Mouse (Mus musculus) neural tube, embryonic 13.5 days (tissue): Measurements from ENCODE around the gene Fbxo40. TPM values are rescaled to one million over a fixed set of nuclear protein-coding genes. Genes with fewer than 3 reads are reported as not detected.

Source experiments
- ATAC-seq: fragments of 200-750 bp; cut with Nextera tagmentation; 2 replicates; pipeline ENCODE4 v1.8.0; 2017; ENCODE audit warnings: low read depth, mild to moderate bottlenecking, moderate TSS enrichment, moderate library complexity
- H3K27ac ChIP-seq: fragments of 300-500 bp; sonication (generic); replicated peaks from 2 replicates; pipeline ENCODE4 v1.5.1; 2015; ENCODE audit warnings: moderate library complexity, mild to moderate bottlenecking, inconsistent platforms
- H3K27me3 ChIP-seq: fragments of 300-500 bp; sonication (generic); 2 replicates; pipeline ENCODE4 v1.6.1; 2015; ENCODE audit warnings: mild to moderate bottlenecking, inconsistent platforms
- H3K36me3 ChIP-seq: fragments of 300-500 bp; sonication (generic); 2 replicates; pipeline ENCODE4 v1.6.1; 2015; ENCODE audit warnings: mild to moderate bottlenecking, inconsistent platforms
- H3K4me1 ChIP-seq: fragments of 300-500 bp; sonication (generic); replicated peaks from 2 replicates; pipeline ENCODE4 v1.6.1; 2015; ENCODE audit warnings: inconsistent platforms
- H3K4me2 ChIP-seq: fragments of 300-500 bp; sonication (generic); 2 replicates; pipeline ENCODE4 v1.6.1; 2015; ENCODE audit warnings: inconsistent platforms, mild to moderate bottlenecking, moderate library complexity
- H3K4me3 ChIP-seq: fragments of 300-500 bp; sonication (generic); 2 replicates; pipeline ENCODE4 v1.5.1; 2015; ENCODE audit warnings: mild to moderate bottlenecking, inconsistent platforms
- H3K9ac ChIP-seq: fragments of 300-500 bp; sonication (generic); 2 replicates; pipeline ENCODE4 v1.6.1; 2015; ENCODE audit warnings: moderate library complexity, mild to moderate bottlenecking, inconsistent platforms
- H3K9me3 ChIP-seq: fragments of 300-500 bp; sonication (generic); 2 replicates; pipeline ENCODE4 v1.6.1; 2016; ENCODE audit warnings: inconsistent platforms
- WGBS: fragments of 180-500 bp; shearing (Covaris S2); methylation state at CpG from one replicate; pipeline ENCODE4 v1.1.7; 2015; 5-methylcytosine and 5-hydroxymethylcytosine counted together
- polyA plus RNA-seq: library from polyadenylated mRNA; unstranded; fragments of >200 nt; fragmentation: Nextera tagmentation; extraction: Ambion mirVana; gene quantifications from 2 replicates; pipeline ENCODE4 v1.2.1, GENCODE M21; 2015

Gene Fbxo40
- polyA plus RNA-seq, 1 experiment from 2014 or later: 0.06 TPM

DNA sequence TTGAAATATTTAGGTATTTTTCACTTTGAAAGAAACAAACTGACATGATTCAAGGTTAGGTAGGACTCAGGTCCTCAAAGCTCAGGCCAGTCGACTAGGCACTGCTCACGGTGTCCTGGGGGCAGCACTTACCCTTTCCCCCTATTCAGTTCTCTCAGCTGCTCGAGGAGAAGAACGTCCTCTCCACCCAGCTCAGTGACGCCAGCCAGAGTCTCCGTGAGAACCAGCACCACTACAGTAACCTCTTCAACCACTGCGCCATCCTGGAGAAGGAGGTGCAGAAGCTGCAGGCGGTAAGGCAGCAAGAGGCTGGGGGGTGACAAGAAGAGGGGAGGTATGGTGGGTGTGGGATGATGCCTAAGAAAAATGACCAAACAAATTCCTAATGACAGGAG is 62.2 kb downstream of the Fbxo40 start:
- WGBS: 95% methylated on average over 8 of the region's 8 CpGs
- H3K4me1 ChIP-seq: no peaks in the 10 kb centered on the region
- no peak overlapping the region for H3K9ac ChIP-seq

DNA sequence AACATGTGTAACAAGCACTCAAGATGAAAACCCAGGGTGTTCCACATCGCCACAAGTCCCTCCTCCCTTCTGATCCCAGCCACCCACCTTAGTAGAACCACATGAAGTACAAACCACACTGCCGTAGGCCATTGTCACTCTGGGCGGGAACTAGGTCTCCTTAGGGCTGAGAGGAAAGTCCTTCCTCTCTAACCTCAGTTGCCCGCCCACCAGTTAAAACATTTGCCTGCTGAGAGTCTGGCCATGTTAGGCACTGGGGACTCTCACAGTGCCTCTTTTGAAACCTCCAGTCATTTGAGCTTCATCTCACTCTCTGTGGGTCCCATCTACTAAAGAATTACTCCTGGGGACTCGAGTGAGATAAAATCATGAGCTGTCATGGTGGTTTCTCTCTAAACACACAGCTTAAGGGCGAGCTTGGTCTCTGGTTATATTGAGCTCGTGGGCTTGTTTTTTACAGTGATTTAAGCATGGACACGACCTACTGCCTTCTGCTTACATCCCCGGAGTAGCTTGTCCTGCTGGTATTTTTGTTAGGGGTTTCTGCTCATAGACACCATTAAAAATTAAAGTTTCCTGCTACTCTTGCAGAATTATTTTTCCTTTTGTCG is 62.7 kb downstream of the Fbxo40 start:
- Histone ChIP-seq H3K36me3 (peaks cover 94% of the 10 kb centered on the region), H3K4me2 (no peak overlapping the region), H3K9ac (no peak overlapping the region), H3K27ac (no peak overlapping the region), H3K4me3 (no peak overlapping the region), H3K9me3 (no peaks in the 10 kb centered on the region), H3K4me1 (no peaks in the 10 kb centered on the region), H3K27me3 (no peaks in the 10 kb centered on the region)
- 89% methylated on average over 10 of the region's 10 CpGs for WGBS
- no peak for ATAC-seq

More for the DNA sequence above, 62.2 kb downstream of the Fbxo40 start:
- Histone ChIP-seq H3K4me3 (no peak overlapping the region), H3K36me3 (peaks cover 94% of the 10 kb centered on the region), H3K27me3 (no peaks in the 10 kb centered on the region), H3K9me3 (no peaks in the 10 kb centered on the region), H3K27ac (no peak overlapping the region), H3K4me2 (no peak overlapping the region)
- no peak for ATAC-seq

DNA sequence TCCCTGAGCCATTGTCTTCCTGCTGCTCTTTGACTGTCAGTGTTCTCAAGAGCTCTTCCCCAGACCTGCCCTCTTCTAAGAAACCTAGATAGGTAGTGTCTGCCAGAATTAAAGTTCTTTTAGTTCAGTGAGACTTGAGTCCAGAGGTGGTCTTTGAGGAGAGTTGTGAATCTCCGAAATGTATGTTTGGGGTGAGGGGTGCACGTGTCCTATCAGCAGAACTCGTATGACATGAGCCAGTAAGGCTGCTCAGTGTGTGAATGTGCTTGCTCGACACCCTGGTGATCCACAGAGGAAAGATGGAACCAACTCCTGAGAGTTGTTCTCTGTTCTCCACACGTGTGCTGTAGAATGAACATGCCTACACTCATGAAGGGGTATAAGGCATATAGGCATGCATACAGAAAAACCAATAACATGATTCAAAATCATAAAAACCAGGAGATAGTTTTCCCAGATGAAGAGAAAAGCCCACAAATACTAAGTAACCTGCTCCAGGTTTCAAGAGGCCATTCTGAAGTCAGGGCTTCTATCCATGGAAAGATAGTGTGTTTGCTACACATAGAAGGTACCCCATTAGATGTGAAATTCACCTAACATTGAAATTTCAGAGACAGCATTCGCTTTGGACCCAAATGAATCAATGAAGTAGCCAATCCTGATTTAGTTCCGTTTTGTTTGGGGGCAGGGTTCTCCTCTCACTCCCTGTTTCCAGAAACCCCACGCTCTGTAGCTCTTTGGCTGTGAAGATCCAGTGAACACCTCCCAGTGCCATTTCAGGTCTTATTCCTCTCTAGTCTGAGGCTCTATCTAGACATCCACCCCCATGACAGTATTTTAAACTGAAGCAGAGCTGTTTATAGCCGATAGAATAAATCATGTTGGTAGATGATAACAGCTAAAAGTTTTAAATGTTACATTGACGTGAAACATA is 63.5 kb downstream of the Fbxo40 start:
- no peak for ATAC-seq
- no peak overlapping the region for H3K9ac ChIP-seq
- H3K9me3 ChIP-seq: no peaks in the 10 kb centered on the region
- no peak overlapping the region for H3K4me2 ChIP-seq
- WGBS: 91% methylated on average over 10 of the region's 10 CpGs
- H3K4me3 ChIP-seq: no peak overlapping the region
- H3K36me3 ChIP-seq: peaks cover 91% of the 10 kb centered on the region
- no peaks in the 10 kb centered on the region for H3K4me1 ChIP-seq
- no peaks in the 10 kb centered on the region for H3K27me3 ChIP-seq
- H3K27ac ChIP-seq: no peak overlapping the region

DNA sequence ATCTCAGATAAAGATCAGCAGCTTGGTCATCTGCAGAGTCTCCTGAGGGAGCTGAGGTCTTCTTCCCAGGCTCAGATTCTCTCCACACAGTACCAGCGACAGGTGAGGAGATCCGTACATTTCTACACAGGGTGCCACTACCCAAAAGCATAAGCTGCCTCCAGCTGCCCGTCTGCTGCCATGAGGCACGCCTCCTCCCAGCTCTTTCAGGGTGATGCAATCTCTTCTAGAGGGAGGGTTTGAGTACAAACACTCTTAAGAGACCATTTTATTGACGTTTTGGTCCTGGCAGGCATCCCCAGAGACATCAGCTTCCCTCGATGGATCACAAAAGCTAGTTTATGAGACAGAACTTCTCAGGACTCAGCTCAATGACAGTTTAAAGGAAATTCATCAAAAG is 64.5 kb downstream of the Fbxo40 start:
- Histone ChIP-seq H3K4me3 (no peak overlapping the region), H3K9me3 (no peaks in the 10 kb centered on the region), H3K4me1 (no peaks in the 10 kb centered on the region), H3K27ac (no peak overlapping the region), H3K4me2 (no peak overlapping the region), H3K9ac (no peak overlapping the region), H3K27me3 (no peaks in the 10 kb centered on the region), H3K36me3 (peaks cover 89% of the 10 kb centered on the region)
- 83% methylated on average over 6 of the region's 6 CpGs for WGBS
- ATAC-seq: no peak

DNA sequence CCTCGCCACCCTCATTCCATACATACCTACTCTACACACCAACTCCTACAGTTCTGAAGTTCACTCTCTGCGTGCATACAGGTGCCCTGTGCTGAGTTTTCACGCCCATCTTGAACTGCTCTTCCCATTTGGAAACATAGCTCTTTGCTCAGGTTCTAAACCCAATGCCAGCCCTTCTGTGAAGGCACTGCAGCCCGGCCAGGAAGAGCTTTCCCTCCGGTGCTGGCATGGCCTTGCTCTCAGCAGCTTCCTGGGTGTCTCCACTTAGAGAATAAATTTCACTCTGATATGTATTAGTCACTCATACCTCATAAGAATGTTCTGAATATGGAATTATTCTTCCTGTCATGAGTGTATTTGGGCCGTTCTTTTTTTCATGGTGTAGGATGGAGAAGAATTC is 64.9 kb downstream of the Fbxo40 start:
- no peak overlapping the region for H3K27ac ChIP-seq
- H3K4me2 ChIP-seq: no peak overlapping the region
- H3K4me1 ChIP-seq: no peaks in the 10 kb centered on the region
- no peak for ATAC-seq
- H3K36me3 ChIP-seq: peaks cover 89% of the 10 kb centered on the region
- H3K9me3 ChIP-seq: no peaks in the 10 kb centered on the region
- no peaks in the 10 kb centered on the region for H3K27me3 ChIP-seq
- WGBS: 94% methylated on average over 6 of the region's 6 CpGs
- H3K4me3 ChIP-seq: no peak overlapping the region
- no peak overlapping the region for H3K9ac ChIP-seq

DNA sequence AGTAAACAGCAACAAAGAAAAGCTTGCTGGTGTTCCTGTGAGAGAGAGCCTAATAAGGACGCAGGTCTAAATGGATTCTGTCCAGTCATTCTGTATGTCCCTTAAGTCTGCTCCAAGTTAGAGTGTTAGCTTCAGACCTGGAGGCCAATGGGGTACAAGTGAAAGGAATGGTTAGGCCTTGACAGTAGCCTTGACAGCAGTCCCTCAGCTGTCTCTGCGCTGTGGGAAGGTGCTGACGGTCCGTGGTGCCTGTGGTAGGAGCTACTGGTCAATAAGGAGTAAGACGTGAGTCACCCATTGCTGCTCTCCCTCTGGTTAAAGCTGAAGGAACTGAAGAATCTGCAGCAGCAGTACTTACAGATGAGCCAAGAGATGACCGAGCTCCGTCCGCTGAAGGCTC is 66.0 kb downstream of the Fbxo40 start:
- Histone ChIP-seq H3K36me3 (peaks cover 89% of the 10 kb centered on the region), H3K4me3 (no peak overlapping the region)

DNA sequence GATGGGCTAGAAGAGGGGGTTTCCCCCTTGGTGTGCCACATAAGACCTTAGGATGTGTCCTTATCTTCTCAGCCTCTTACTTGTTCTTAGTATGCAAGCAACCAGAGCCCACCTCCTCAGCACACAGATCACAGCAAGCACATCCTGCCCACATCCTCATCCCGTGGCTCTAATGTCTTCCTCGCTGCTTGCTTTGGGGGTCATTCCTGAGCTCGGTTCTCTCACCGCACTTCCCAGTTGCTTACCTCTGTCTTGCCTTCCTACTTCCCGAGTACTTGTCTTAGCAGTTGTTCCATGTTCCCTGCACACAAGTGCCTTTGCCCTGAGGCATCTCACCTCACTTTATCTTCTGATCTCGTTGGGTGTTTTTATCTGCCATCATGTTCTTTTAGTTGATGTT is 68.3 kb downstream of the Fbxo40 start:
- Histone ChIP-seq H3K4me3 (no peak overlapping the region), H3K36me3 (peaks cover 87% of the 10 kb centered on the region), H3K27ac (no peak overlapping the region), H3K9ac (no peak overlapping the region), H3K4me2 (no peak overlapping the region), H3K9me3 (no peaks in the 10 kb centered on the region), H3K27me3 (no peaks in the 10 kb centered on the region), H3K4me1 (no peaks in the 10 kb centered on the region)
- no peak for ATAC-seq
- WGBS: 91% methylated on average over 6 of the region's 6 CpGs

More for the DNA sequence above, 66.0 kb downstream of the Fbxo40 start:
- 95% methylated on average over 8 of the region's 8 CpGs for WGBS
- ATAC-seq: no peak
- Histone ChIP-seq H3K27ac (no peak overlapping the region), H3K27me3 (no peaks in the 10 kb centered on the region), H3K9ac (no peak overlapping the region), H3K4me1 (no peaks in the 10 kb centered on the region), H3K9me3 (no peaks in the 10 kb centered on the region), H3K4me2 (no peak overlapping the region)

DNA sequence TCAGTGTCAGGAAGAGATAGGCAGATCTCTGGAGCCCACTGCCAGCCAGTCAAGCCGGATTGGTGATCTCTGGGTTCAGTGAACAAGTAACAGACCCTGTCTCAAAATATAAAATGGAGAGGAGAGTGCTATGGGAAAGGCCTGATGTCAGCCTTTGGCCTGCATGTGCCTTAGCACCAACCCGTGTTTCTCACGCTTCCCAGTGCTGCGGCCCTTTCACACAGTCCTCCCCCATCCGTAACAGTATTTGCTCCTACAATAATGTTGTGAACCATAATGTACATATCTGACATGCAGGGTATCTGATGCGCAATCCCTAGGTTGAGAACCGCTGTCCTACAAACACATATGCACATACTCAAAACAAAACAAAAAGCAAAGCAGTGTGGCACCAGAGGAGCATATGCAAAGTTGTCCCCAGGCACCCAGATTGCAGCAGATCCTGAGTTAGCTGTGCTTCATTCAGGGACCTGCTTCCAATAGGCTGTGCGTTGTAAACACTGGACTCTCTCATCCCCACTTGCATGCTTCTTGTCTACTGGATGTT is 69.1 kb downstream of the Fbxo40 start:
- 93% methylated on average over 8 of the region's 8 CpGs for WGBS
- no peak overlapping the region for H3K4me2 ChIP-seq
- H3K27me3 ChIP-seq: no peaks in the 10 kb centered on the region
- no peak for ATAC-seq
- H3K27ac ChIP-seq: no peak overlapping the region
- no peak overlapping the region for H3K9ac ChIP-seq
- H3K9me3 ChIP-seq: no peaks in the 10 kb centered on the region
- H3K36me3 ChIP-seq: peaks cover 86% of the 10 kb centered on the region
- H3K4me3 ChIP-seq: no peak overlapping the region
- no peaks in the 10 kb centered on the region for H3K4me1 ChIP-seq

DNA sequence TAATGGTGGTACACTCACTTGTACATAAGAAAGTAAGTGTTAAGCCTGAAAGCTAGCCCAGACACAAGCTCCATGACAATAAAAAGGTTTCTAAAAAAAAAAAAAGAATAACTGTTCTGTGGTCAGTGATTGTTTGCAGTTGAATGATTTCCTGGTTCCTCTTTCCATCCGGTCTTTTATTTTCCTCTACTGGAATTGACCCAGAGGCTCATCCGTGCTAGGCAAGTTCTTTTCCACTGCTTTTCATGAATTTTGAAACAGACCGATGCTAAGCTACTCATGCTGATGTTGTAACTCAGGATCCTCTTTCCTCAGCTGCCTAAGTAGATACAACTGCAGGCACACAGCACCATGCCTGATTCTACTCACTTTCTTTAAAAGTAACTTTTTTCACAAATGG is 69.9 kb downstream of the Fbxo40 start:
- Histone ChIP-seq H3K27me3 (no peaks in the 10 kb centered on the region), H3K9ac (no peak overlapping the region), H3K27ac (no peak overlapping the region), H3K4me2 (no peak overlapping the region), H3K36me3 (peaks cover 86% of the 10 kb centered on the region), H3K4me3 (no peak overlapping the region), H3K9me3 (no peaks in the 10 kb centered on the region), H3K4me1 (no peaks in the 10 kb centered on the region)
- 90% methylated on average over 3 of the region's 3 CpGs for WGBS
- ATAC-seq: no peak

DNA sequence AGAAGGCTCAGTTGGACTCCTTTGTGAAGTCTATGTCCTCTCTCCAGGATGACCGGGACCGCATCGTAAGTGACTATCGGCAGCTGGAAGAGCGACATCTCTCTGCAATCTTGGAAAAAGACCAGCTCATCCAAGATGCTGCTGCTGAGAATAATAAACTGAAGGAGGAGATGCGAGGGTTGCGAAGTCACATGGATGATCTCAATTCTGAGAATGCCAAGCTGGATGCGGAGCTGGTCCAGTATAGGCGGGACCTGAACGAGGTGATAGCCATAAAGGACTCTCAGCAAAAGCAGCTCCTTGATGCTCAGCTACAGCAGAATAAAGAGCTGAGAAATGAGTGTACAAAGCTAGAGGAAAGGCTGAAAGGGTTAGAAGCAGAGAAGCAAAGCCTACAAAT is 71.8 kb downstream of the Fbxo40 start:
- 93% methylated on average over 10 of the region's 10 CpGs for WGBS
- no peak overlapping the region for H3K4me2 ChIP-seq
- H3K27me3 ChIP-seq: no peaks in the 10 kb centered on the region
- H3K27ac ChIP-seq: no peak overlapping the region
- H3K4me1 ChIP-seq: no peaks in the 10 kb centered on the region
- no peak for ATAC-seq
- H3K4me3 ChIP-seq: no peak overlapping the region
- no peaks in the 10 kb centered on the region for H3K9me3 ChIP-seq
- peaks cover 90% of the 10 kb centered on the region for H3K36me3 ChIP-seq
- no peak overlapping the region for H3K9ac ChIP-seq

DNA sequence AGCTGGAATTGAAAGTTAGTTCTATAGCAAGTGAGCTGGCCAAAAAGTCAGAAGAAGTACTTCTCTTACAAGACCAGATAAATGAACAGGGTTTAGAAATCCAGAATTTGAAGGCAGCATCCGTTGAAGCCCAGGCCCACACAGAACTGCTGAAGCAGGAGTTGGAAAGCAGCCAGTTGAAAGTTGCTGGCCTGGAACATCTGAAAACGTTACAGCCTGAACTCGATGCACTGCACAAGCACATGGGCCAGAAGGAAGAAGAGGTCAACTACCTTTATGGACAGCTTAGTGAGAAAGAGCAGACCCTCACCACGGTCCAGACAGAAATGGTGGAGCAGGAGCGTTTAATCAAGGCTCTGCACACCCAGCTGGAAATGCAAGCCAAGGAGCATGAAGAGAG is 76.1 kb downstream of the Fbxo40 start:
- Histone ChIP-seq H3K36me3 (peaks cover 85% of the 10 kb centered on the region), H3K4me2 (no peak overlapping the region), H3K4me3 (no peak overlapping the region), H3K27ac (no peak overlapping the region), H3K9me3 (no peaks in the 10 kb centered on the region), H3K27me3 (no peaks in the 10 kb centered on the region), H3K9ac (no peak overlapping the region), H3K4me1 (no peaks in the 10 kb centered on the region)
- 91% methylated on average over 5 of the region's 5 CpGs for WGBS
- ATAC-seq: no peak
